Mouse (Mus musculus) brain, embryonic 14.5 days (tissue): Measurements from ENCODE around the gene Rarres1. TPM values are rescaled to one million over a fixed set of nuclear protein-coding genes. Genes with fewer than 3 reads are reported as not detected.

Source experiments
- DNase-seq: peaks from one replicate; pipeline ENCODE4 v3.0.0-alpha.2; 2011; ENCODE audit warnings: low read depth
- CTCF ChIP-seq: fragments of 200-500 bp; IDR thresholded peaks from 2 replicates; pipeline ENCODE4 v1.5.1; 2012; ENCODE audit warnings: inconsistent platforms, mild to moderate bottlenecking, moderate library complexity, borderline replicate concordance; ENCODE audit not compliant: insufficient read depth, insufficient read length; ENCODE audit errors: extremely low read depth
- POLR2A ChIP-seq: fragments of 200-500 bp; IDR thresholded peaks from 2 replicates; pipeline ENCODE4 v1.6.1; 2012; ENCODE audit warnings: mild to moderate bottlenecking, inconsistent platforms, borderline replicate concordance; ENCODE audit not compliant: poor library complexity, insufficient read depth, insufficient read length, severe bottlenecking; ENCODE audit errors: extremely low read depth
- polyA plus RNA-seq: library from polyadenylated mRNA; depleted of rRNA; stranded (reverse); fragments of >200 nt; gene quantifications from 2 replicates; pipeline ENCODE4 v1.2.3, GENCODE M21; 2012; rRNA removed

Rarres1 gene
- polyA plus RNA-seq, 1 experiment = 1.00 TPM

DNA sequence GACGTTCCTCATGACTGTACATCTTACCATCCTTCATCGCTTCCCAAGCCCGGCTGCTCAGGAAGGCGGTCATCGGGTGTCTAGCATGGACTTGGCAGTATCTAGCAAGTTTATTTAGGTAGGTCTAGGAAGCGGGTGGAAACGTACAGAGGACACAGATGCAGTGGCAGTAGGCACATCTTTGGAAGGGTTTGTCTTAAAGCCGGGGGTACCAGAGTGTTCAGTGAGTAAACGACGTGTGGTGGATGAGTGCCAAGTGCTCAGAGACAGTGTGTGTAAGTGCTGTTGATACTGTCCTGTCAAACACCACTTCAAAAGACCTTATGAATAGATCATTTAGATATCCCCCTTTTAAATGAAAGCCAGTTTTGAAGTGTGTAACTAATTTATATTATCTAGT lies 52.7 kb downstream of the Rarres1 start:
- TF ChIP-seq CTCF = no peak
- no peak for TF ChIP-seq POLR2A
- peak; percentile 71 for DNase-seq

DNA sequence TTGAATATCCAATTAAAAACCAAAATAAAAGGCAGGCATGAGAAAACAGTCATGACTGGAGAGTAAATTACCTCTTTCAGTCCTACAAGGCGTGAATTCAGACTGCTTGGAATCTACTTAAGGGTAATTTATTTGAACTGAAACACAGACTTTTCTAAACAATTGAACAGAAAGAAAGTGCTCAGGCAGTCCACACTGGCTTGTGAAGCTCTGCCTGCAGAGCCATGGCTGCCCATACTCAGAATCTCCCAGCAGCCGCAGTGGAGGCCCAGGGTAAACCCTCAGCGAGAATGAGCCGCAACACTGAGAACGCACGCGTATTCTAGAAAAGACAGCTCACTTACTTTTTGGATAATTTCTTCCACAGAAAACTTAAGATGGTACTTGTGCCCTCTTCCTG lies 53.3 kb downstream of the Rarres1 start:
- TF ChIP-seq POLR2A = no peak
- TF ChIP-seq CTCF = no peak
- no peak for DNase-seq

DNA sequence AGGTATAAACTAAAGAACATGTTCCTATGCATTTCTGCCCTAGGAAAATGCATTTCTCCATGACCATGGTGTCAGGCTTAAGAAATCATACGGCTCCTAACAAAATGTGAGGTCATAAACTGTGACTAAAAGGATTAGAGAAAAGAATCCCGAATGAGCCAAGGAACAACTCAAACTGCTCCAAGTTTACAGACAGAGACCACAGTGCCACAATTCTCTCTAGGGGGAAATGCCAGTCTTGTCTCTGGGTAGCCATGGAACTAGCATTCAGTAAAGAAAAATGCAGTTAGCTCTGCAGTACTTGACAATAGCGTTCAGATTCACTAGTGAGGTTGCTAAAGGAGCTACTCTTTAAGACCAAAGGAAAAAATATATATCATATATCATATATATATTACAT lies 55.4 kb downstream of the Rarres1 start:
- no peak for TF ChIP-seq POLR2A
- TF ChIP-seq CTCF = no peak
- peak; percentile 67 for DNase-seq

DNA sequence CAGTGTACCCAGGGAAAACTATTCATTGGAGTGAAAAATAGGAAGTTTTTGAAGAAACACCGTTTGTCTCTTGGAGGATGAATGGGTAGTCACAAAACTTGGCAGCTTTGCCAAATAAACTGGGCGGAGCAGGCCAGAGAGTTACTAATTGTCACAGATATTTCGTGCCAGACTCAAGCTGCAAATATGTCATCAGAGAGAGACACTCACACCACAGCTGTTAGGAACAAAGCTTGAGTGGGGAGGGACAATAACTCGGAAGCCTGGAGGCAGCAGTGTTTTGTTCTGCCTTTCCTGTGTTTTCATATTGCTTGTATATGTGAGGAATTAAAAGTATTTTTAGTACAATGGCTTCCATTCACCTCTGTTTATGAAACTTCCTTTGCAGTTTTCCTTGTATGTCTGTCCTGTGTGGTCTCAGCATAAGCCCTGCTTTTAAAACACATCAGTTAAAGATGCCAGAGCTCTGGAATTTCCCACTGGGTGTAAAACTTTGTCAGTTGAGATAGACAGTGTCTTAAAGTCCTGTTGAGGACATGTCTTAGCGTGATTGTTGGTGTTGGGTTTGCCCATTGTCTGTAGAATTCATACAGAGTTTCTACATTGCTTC lies 64.6 kb downstream of the Rarres1 start:
- DNase-seq = no peak
- TF ChIP-seq POLR2A (no peak), CTCF (no peak)

GRCm38 (mm10) chr3:67449660-67450059 lies 65.7 kb downstream of the Rarres1 start:
- no peak for DNase-seq
- TF ChIP-seq CTCF = no peak

- no peak for DNase-seq
- TF ChIP-seq POLR2A = no peak
- peak; percentile 27; the same call in 1 of the 2 replicates for TF ChIP-seq CTCF
These were observed 68.2 kb downstream of the Rarres1 start for GRCm38 (mm10) chr3:67447143-67447542.

DNA sequence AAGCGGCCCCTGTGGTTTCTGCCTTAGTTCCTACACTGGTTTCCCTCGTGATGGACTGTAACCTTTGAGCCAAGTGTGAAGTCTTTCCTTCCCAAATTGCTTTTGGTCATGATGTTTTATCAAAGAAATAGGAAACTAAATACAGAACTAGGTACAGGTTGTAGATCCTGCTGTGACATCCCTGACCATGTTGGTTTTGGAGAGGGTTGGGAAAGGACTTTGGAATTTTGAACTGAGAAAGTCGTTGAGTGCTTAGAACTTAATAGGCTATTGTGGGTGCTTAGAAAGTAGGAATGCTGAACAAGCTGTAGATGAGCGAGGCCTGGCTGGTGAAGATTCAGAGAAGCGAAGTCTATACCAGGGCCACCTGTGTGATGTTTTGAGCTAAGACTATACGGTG lies 81.3 kb downstream of the Rarres1 start:
- TF ChIP-seq CTCF (no peak), POLR2A (no peak)
- no peak for DNase-seq

DNA sequence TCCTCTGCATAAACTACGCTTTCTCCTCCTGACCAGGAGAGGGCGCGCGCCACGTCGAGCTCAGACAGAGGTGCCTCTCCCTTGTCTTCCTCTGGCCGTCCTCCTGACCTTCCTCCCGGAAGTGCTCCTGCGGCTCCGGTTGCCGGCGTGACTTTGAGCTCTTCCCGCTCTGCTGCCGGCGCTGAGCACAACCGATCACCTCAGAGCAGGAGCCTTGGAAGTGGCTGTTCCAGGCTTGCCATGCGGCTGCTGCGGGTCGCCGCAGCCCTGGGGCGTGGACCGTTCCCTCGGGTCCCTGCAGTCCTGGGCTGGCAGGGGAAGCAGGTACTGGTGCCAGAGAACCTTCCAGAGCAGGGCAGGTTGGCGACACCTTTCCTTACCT lies 85.3 kb downstream of the Rarres1 start, which contains the start of gene Gfm1:
TSS of gene Gfm1 (plus strand) at position 98 of the 382 bp plus-strand sequence.
- TF ChIP-seq CTCF (peak; percentile 93), POLR2A (peak; percentile 42; the same call in 1 of the 2 replicates)
- DNase-seq = peak; percentile 96

DNA sequence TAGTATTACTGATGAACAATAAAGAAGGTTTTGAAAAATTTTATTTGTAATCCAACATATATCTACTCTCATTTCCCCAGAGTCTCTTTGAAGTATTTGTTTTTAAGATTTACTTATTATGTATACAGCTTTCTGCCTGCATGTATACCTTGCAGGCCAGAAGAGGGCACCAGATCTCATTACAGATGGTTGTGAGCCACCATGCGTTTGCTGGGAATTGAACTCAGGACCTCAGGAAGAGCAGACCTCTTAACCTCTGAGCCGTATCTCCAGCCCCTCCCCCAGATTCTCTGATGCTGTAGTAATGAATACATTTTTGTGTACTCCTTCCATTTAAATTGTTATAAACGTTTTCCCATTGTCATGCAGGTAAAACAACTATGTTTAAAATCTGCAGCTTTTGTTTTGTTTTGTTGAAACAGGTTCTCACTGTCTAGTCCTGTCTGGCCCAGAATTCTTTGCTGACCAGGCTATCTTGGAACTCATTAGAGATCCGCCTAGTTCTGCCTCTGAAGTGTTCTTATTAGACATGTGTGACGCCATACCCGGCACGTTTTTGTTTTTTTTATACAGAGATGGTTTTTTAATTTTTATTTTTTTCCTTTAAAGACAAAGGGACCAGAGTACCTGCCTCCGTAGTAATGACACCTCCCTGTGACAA lies 85.9 kb downstream of the Rarres1 start:
- TF ChIP-seq POLR2A (no peak), CTCF (no peak)
- no peak for DNase-seq

Other genes starting within 250 kb of the Rarres1 start
- gene Mlf1, start 141.4 kb downstream of the Rarres1 start, polyA plus RNA-seq = 11.1 and 14.0 TPM in 2 replicates
- not detected in 2 replicates for gene Gm17402, start 140.4 kb downstream of the Rarres1 start, polyA plus RNA-seq
- gene Gfm1, start 85.4 kb downstream of the Rarres1 start, polyA plus RNA-seq = 22.5 and 24.2 TPM in 2 replicates
- gene Lxn, start 51.6 kb downstream of the Rarres1 start, polyA plus RNA-seq = 56.1 and 83.2 TPM in 2 replicates
- 24.1 and 29.3 TPM in 2 replicates for gene Mfsd1, start 67.2 kb upstream of the Rarres1 start, polyA plus RNA-seq